Mouse (Mus musculus): ENCODE measurements around the gene Arhgef5.

Gene Arhgef5

GRCm38 (mm10) chr6:43333479-43333878 is 68.1 kb downstream of the Arhgef5 start:
- peak in 1 of 2 experiments; percentile 45 for DNase-seq (ENCODE audit: low spot score in 2 of 2)

GRCm38 (mm10) chr6:43335619-43336234 is 70.3 kb downstream of the Arhgef5 start:
- no peak for DNase-seq (ENCODE audit: low spot score in 2 of 2)

GRCm38 (mm10) chr6:43337491-43337961 is 72.1 kb downstream of the Arhgef5 start:
- DNase-seq (ENCODE audit: low spot score in 2 of 2): no peak

- no peak for DNase-seq (ENCODE audit: low spot score in 2 of 2)
These were observed 73.4 kb downstream of the Arhgef5 start for GRCm38 (mm10) chr6:43338804-43339203.
